Mouse (Mus musculus): ENCODE measurements around the gene Tex2. TPM values are rescaled to one million over a fixed set of nuclear protein-coding genes. Genes with fewer than 3 reads are reported as not detected.

Tex2 gene
- total and polyA plus RNA-seq, 2 experiments from 2014 or later: 23.0 to 49.3 TPM

DNA sequence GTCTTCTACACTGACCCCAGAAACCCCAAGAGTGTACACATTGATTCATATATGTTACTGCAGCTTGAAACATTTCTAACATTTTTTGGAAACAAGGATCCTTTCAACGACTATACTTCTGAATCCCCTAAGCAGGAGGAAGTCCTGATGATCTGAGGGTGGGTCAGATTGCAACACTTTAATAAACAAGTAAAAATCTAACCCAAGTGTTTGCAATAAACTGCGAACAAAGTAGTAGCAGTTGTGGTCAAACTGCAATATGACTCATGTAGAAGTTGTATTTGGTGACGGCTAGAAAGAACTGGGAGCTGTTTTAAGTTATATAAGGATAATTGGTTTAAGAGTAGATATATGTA lies 132.7 kb downstream of the Tex2 start:
- Histone ChIP-seq H3K27me3 (ENCODE audit: insufficient read depth, low read length) (no peaks in the 10 kb centered on the region), H3K4me1 (ENCODE audit: insufficient read depth) (no peaks in the 10 kb centered on the region), H3K27ac (ENCODE audit: low read depth, low read length) (no peak overlapping the region), H3K9ac (no peak overlapping the region), H3K9me3 (ENCODE audit: low read length) (no peaks in the 10 kb centered on the region), H3K4me2 (ENCODE audit: low read depth) (no peak overlapping the region), H3K4me3 (ENCODE audit: low read depth, low read length) (no peak overlapping the region), H3K36me3 (ENCODE audit: insufficient read depth) (no peaks in the 10 kb centered on the region)
- 90% methylated on average over 3 of the region's 3 CpGs for WGBS
- no peak for TF ChIP-seq CTCF (IDR thresholded peaks at IDR 0.05; ENCODE audit: low read depth)
- ATAC-seq (no peak), DNase-seq (no peak)

GRCm38 (mm10) chr11:106479619-106480529 lies 133.3 kb downstream of the Tex2 start:
- H3K4me1 ChIP-seq (ENCODE audit: insufficient read depth): no peaks in the 10 kb centered on the region
- H3K9me3 ChIP-seq (ENCODE audit: low read length): no peaks in the 10 kb centered on the region
- ATAC-seq: no peak
- DNase-seq: no peak
- no peaks in the 10 kb centered on the region for H3K27me3 ChIP-seq (ENCODE audit: insufficient read depth, low read length)
- no peak overlapping the region for H3K4me2 ChIP-seq (ENCODE audit: low read depth)
- no peaks in the 10 kb centered on the region for H3K36me3 ChIP-seq (ENCODE audit: insufficient read depth)
- no peak overlapping the region for H3K4me3 ChIP-seq (ENCODE audit: low read depth, low read length)
- no peak overlapping the region for H3K27ac ChIP-seq (ENCODE audit: low read depth, low read length)
- no peak overlapping the region for H3K9ac ChIP-seq
- TF ChIP-seq CTCF (IDR thresholded peaks at IDR 0.05; ENCODE audit: low read depth): no peak
- 87% methylated on average over 9 of the region's 9 CpGs for WGBS

- no peaks in the 10 kb centered on the region for H3K36me3 ChIP-seq (ENCODE audit: insufficient read depth)
- no peak overlapping the region for H3K4me2 ChIP-seq (ENCODE audit: low read depth)
- no peaks in the 10 kb centered on the region for H3K9me3 ChIP-seq (ENCODE audit: low read length)
- TF ChIP-seq CTCF (IDR thresholded peaks at IDR 0.05; ENCODE audit: low read depth): no peak
- no peak overlapping the region for H3K27ac ChIP-seq (ENCODE audit: low read depth, low read length)
- ATAC-seq (no peak), DNase-seq (no peak)
- no peaks in the 10 kb centered on the region for H3K27me3 ChIP-seq (ENCODE audit: insufficient read depth, low read length)
- no peaks in the 10 kb centered on the region for H3K4me1 ChIP-seq (ENCODE audit: insufficient read depth)
- 49% methylated on average over 1 of the region's 1 CpGs for WGBS
- H3K9ac ChIP-seq: no peak overlapping the region
- H3K4me3 ChIP-seq (ENCODE audit: low read depth, low read length): no peak overlapping the region
Measured at GRCm38 (mm10) chr11:106478745-106479144, 134.5 kb downstream of the Tex2 start.

- Histone ChIP-seq H3K4me1 (ENCODE audit: insufficient read depth) (no peaks in the 10 kb centered on the region), H3K9me3 (ENCODE audit: low read length) (no peaks in the 10 kb centered on the region), H3K27me3 (ENCODE audit: insufficient read depth, low read length) (no peaks in the 10 kb centered on the region), H3K4me2 (ENCODE audit: low read depth) (no peak overlapping the region), H3K36me3 (ENCODE audit: insufficient read depth) (no peaks in the 10 kb centered on the region), H3K27ac (ENCODE audit: low read depth, low read length) (no peak overlapping the region), H3K4me3 (ENCODE audit: low read depth, low read length) (no peak overlapping the region), H3K9ac (no peak overlapping the region)
- TF ChIP-seq CTCF (IDR thresholded peaks at IDR 0.05; ENCODE audit: low read depth): no peak
- no peak for ATAC-seq
- DNase-seq: no peak
- 95% methylated on average over 4 of the region's 4 CpGs for WGBS
Measured at GRCm38 (mm10) chr11:106477505-106478160, 135.6 kb downstream of the Tex2 start.

GRCm38 (mm10) chr11:106475309-106475708 lies 137.9 kb downstream of the Tex2 start:
- Histone ChIP-seq H3K36me3 (ENCODE audit: insufficient read depth) (no peaks in the 10 kb centered on the region), H3K9ac (no peak overlapping the region), H3K27ac (ENCODE audit: low read depth, low read length) (no peak overlapping the region), H3K27me3 (ENCODE audit: insufficient read depth, low read length) (no peaks in the 10 kb centered on the region), H3K4me1 (ENCODE audit: insufficient read depth) (no peaks in the 10 kb centered on the region), H3K4me2 (ENCODE audit: low read depth) (no peak overlapping the region), H3K9me3 (ENCODE audit: low read length) (no peaks in the 10 kb centered on the region), H3K4me3 (ENCODE audit: low read depth, low read length) (no peak overlapping the region)
- ATAC-seq (no peak), DNase-seq (no peak)
- TF ChIP-seq CTCF (IDR thresholded peaks at IDR 0.05; ENCODE audit: low read depth): no peak
- 100% methylated on average over 1 of the region's 1 CpGs for WGBS

DNA sequence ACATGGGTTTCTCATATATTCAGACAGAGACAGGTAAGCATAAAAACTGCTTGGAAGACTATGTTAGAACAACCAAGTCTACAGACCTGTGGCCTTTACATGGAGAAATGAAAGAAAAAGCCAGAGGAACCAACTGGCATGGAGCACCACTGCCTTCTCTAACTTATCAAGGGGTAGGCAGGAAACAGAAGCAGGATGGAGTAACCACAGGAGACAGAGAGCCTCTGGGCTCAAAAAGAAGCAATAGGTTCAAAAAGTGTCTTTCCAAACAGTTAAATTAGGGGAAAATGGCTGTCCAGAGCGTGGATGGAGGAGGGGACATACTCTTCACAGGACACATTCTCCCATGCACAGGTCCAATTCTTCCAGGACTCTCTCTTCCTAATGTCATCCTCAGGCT lies 141.6 kb downstream of the Tex2 start:
- DNase-seq (no peak), ATAC-seq (no peak)
- no peak overlapping the region for H3K4me2 ChIP-seq (ENCODE audit: low read depth)
- whole genome bisulfite sequencing: 96% methylated on average over 1 of the region's 1 CpGs
- no peak overlapping the region for H3K4me3 ChIP-seq (ENCODE audit: low read depth, low read length)
- H3K4me1 ChIP-seq (ENCODE audit: insufficient read depth): no peaks in the 10 kb centered on the region
- TF ChIP-seq CTCF (IDR thresholded peaks at IDR 0.05; ENCODE audit: low read depth): no peak
- no peaks in the 10 kb centered on the region for H3K9me3 ChIP-seq (ENCODE audit: low read length)
- H3K27me3 ChIP-seq (ENCODE audit: insufficient read depth, low read length): no peaks in the 10 kb centered on the region
- no peaks in the 10 kb centered on the region for H3K36me3 ChIP-seq (ENCODE audit: insufficient read depth)
- H3K9ac ChIP-seq: no peak overlapping the region
- H3K27ac ChIP-seq (ENCODE audit: low read depth, low read length): no peak overlapping the region

GRCm38 (mm10) chr11:106468509-106468908 lies 144.7 kb downstream of the Tex2 start:
- Histone ChIP-seq H3K36me3 (ENCODE audit: insufficient read depth) (no peaks in the 10 kb centered on the region), H3K9ac (no peak overlapping the region), H3K9me3 (ENCODE audit: low read length) (no peaks in the 10 kb centered on the region), H3K4me1 (ENCODE audit: insufficient read depth) (0 out of 2 replicates have a peak, but pooled peaks cover 3% of the 10 kb centered on the region), H3K27me3 (ENCODE audit: insufficient read depth, low read length) (no peaks in the 10 kb centered on the region), H3K27ac (ENCODE audit: low read depth, low read length) (no peak overlapping the region), H3K4me3 (ENCODE audit: low read depth, low read length) (no peak overlapping the region), H3K4me2 (ENCODE audit: low read depth) (no peak overlapping the region)
- DNase-seq: no peak
- no peak for TF ChIP-seq CTCF (IDR thresholded peaks at IDR 0.05; ENCODE audit: low read depth)
- 97% methylated on average over 1 of the region's 1 CpGs for WGBS
- ATAC-seq: no peak
